Mouse (Mus musculus) MEL-GATA-1-ER (cell line): ENCODE measurements around the gene Kmt2e.

Source experiments
- DNase-seq: peaks from one replicate; pipeline ENCODE4 v3.0.0-alpha.2; 2012; ENCODE audit warnings: low read depth; ENCODE audit errors: extremely low read depth

Kmt2e gene

GRCm38 (mm10) chr5:23433720-23434597, at the start of gene Kmt2e:
Gene Kmt2e (plus strand): TSS chr5:23434441.
- DNase-seq = peak; percentile 54

- no peak for DNase-seq
Measured at GRCm38 (mm10) chr5:23385136-23385535, 49.1 kb upstream of the Kmt2e start.

- no peak for DNase-seq
Measured at GRCm38 (mm10) chr5:23385763-23386217, 48.5 kb upstream of the Kmt2e start.

GRCm38 (mm10) chr5:23386562-23387312, 47.5 kb upstream of the Kmt2e start:
- peak; percentile 97 for DNase-seq

- DNase-seq = no peak
Measured at GRCm38 (mm10) chr5:23387313-23387666, 47.0 kb upstream of the Kmt2e start.

- no peak for DNase-seq
Measured at GRCm38 (mm10) chr5:23388091-23388490, 46.1 kb upstream of the Kmt2e start.

GRCm38 (mm10) chr5:23389601-23390305, 44.5 kb upstream of the Kmt2e start:
- DNase-seq = no peak

- no peak for DNase-seq
Measured at GRCm38 (mm10) chr5:23391714-23392113, 42.5 kb upstream of the Kmt2e start.

GRCm38 (mm10) chr5:23393870-23394269, 40.4 kb upstream of the Kmt2e start:
- DNase-seq = no peak

GRCm38 (mm10) chr5:23394366-23395145, 39.7 kb upstream of the Kmt2e start:
- no peak for DNase-seq

GRCm38 (mm10) chr5:23395721-23396120, 38.5 kb upstream of the Kmt2e start:
- DNase-seq = no peak

- no peak for DNase-seq
Measured at GRCm38 (mm10) chr5:23396756-23397155, 37.5 kb upstream of the Kmt2e start.

GRCm38 (mm10) chr5:23400156-23400555, 34.1 kb upstream of the Kmt2e start:
- DNase-seq = no peak

GRCm38 (mm10) chr5:23400868-23401267, 33.4 kb upstream of the Kmt2e start:
- DNase-seq = no peak

GRCm38 (mm10) chr5:23401368-23401767, 32.9 kb upstream of the Kmt2e start:
- DNase-seq = no peak

- no peak for DNase-seq
Measured at GRCm38 (mm10) chr5:23401999-23402398, 32.2 kb upstream of the Kmt2e start.

GRCm38 (mm10) chr5:23403161-23403560, 31.1 kb upstream of the Kmt2e start:
- DNase-seq = peak; percentile 48

- no peak for DNase-seq
Measured at GRCm38 (mm10) chr5:23405666-23406404, 28.4 kb upstream of the Kmt2e start.

- DNase-seq = no peak
Measured at GRCm38 (mm10) chr5:23406405-23406745, 27.9 kb upstream of the Kmt2e start.

- no peak for DNase-seq
Measured at GRCm38 (mm10) chr5:23408106-23408505, 26.1 kb upstream of the Kmt2e start.
